8 mouse cellular contexts compared by ENCODE assay signal in the genomic region with DNA sequence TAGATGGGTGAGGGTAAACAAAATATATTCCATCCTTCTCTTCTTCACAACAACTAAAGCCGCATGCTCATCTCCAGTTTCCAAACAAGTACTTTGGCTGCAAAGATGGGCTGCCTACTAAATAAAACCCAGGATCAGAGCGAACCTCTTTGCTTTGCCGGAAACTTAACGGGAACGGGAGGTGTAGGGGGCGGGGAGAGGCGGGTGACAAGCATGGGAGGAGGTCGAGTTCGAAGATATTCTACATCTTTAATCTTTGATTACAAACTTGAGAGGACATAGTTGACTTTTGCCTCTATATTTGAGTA. TPM values are rescaled to one million over a fixed set of nuclear protein-coding genes. Genes with fewer than 3 reads are reported as not detected.
A peak's percentile ranks its signal among the peaks of the same experiment; 100 is the strongest.
DNase-seq lines count a peak whose midpoint lies in the region; ATAC-seq and TF ChIP-seq lines count a peak whose summit lies in the region.

No protein-coding gene starts in this region.

- ATAC-seq in limb, embryonic 13.5 days (ENCODE audit: low FRiP score, low read depth): no peak
- ATAC-seq in midbrain, embryonic 14.5 days (ENCODE audit: low FRiP score, low TSS enrichment): no peak

- no peaks in the 10 kb centered on the region for H3K4me1 ChIP-seq in embryonic fibroblast, embryonic 13.5 days (ENCODE audit: control insufficient read depth, insufficient read depth, low read length)
- H3K4me1 ChIP-seq in limb, embryonic 13.5 days: peaks cover 19% of the 10 kb centered on the region
- H3K4me1 ChIP-seq in midbrain, embryonic 14.5 days (ENCODE audit: control insufficient read depth, insufficient read depth, low read length): peaks cover 20% of the 10 kb centered on the region

- peak overlapping the region; percentile 90 for H3K4me3 ChIP-seq in layer of hippocampus, adult 2 months
- H3K4me3 ChIP-seq in embryonic fibroblast, embryonic 13.5 days (ENCODE audit: insufficient read depth, low read length): peak overlapping the region; percentile 65
- peak overlapping the region; percentile 97 for H3K4me3 ChIP-seq in limb, embryonic 13.5 days
- peak overlapping the region; percentile 84 for H3K4me3 ChIP-seq in midbrain, embryonic 14.5 days (replicated peaks; ENCODE audit: low read depth, low read length)

- no peak for TF ChIP-seq POLR2A in embryonic fibroblast, embryonic 13.5 days (IDR thresholded peaks at IDR 0.05; ENCODE audit: low read depth, low read length)

- H3K4me2 ChIP-seq in limb, embryonic 13.5 days (replicated peaks): peak overlapping the region; percentile 87
- H3K4me2 ChIP-seq in midbrain, embryonic 14.5 days (ENCODE audit: low read length): peak overlapping the region; percentile 72

- peak overlapping the region; percentile 59 for H3K9ac ChIP-seq in limb, embryonic 13.5 days
- peak overlapping the region; percentile 36; the same call in 1 of the 2 replicates for H3K9ac ChIP-seq in midbrain, embryonic 14.5 days (replicated peaks; ENCODE audit: low read length)

- under 1% methylated on average over 9 of the region's 9 CpGs for WGBS in limb, embryonic 13.5 days
- WGBS in midbrain, embryonic 14.5 days: under 1% methylated on average over 9 of the region's 9 CpGs

- H3K27ac ChIP-seq in layer of hippocampus, adult 2 months: peak overlapping the region; percentile 87
- peak overlapping the region; percentile 88 for H3K27ac ChIP-seq in embryonic fibroblast, embryonic 13.5 days (ENCODE audit: insufficient read depth, low read length)
- peak overlapping the region; percentile 84 for H3K27ac ChIP-seq in limb, embryonic 13.5 days
- H3K27ac ChIP-seq in midbrain, embryonic 14.5 days (replicated peaks; ENCODE audit: low read depth, low read length): peak overlapping the region; percentile 15

- no peak for DNase-seq in layer of hippocampus, adult 2 months (ENCODE audit: low spot score in 2 of 2)
- no peak for DNase-seq in layer of hippocampus, adult 9-10 months (ENCODE audit: low spot score)
- DNase-seq in adrenal gland, adult 8-10 months: peak; percentile 33
- peak; percentile 35 to 44 for DNase-seq in heart, postnatal 14 days
- no peak for DNase-seq in midbrain, embryonic 14.5 days
- peak; percentile 32 to 47 for DNase-seq in thymus, postnatal 10 days (ENCODE audit: low spot score in 2 of 2)

- TF ChIP-seq CTCF in layer of hippocampus, adult 2 months (conservative IDR thresholded peaks at IDR 0.05): no peak
- no peak for TF ChIP-seq CTCF in embryonic fibroblast, embryonic 13.5 days (IDR thresholded peaks at IDR 0.05; ENCODE audit: borderline replicate concordance, insufficient read depth, low read length)

- intact Hi-C loops in heart, postnatal 14 days (cut with DNase I): loop anchor here (1.0 to 10.0 kb wide), 3 partner anchors 72 to 554 kb away; no protein-coding TSS in a partner anchor

- no peaks in the 10 kb centered on the region for H3K9me3 ChIP-seq in limb, embryonic 13.5 days
- H3K9me3 ChIP-seq in midbrain, embryonic 14.5 days (ENCODE audit: control insufficient read depth, low read length): no peaks in the 10 kb centered on the region

- H3K27me3 ChIP-seq in limb, embryonic 13.5 days: no peaks in the 10 kb centered on the region
- no peaks in the 10 kb centered on the region for H3K27me3 ChIP-seq in midbrain, embryonic 14.5 days (ENCODE audit: control insufficient read depth, insufficient read depth, low read length)

- H3K36me3 ChIP-seq in limb, embryonic 13.5 days: no peaks in the 10 kb centered on the region
- H3K36me3 ChIP-seq in midbrain, embryonic 14.5 days (ENCODE audit: control insufficient read depth, insufficient read depth, low read length): no peaks in the 10 kb centered on the region

RNA-seq across cellular contexts. Expression of a gene that starts 0.7 kb away (rescaled TPM):
- total RNA-seq in layer of hippocampus, adult 2 months (2021): 100 to 1,000 TPM; 185 to 194 TPM
- total RNA-seq in adrenal gland, adult 8-10 months (2022): 100 to 1,000 TPM; 160 to 245 (median 208) TPM
- polyA plus RNA-seq in embryonic fibroblast, embryonic 13.5 days (2011; ENCODE audit: insufficient read length, low read depth, missing spikeins): 252 and 322 TPM in 2 replicates
- total RNA-seq in heart, postnatal 14 days (2021): 100 to 1,000 TPM; 303 to 324 TPM
- 68.9 and 70.5 TPM in 2 replicates for polyA plus RNA-seq in limb, embryonic 13.5 days (2015; fragmentation: Nextera tagmentation; extraction: Ambion mirVana)
- 55.9 and 60.4 TPM in 2 replicates for polyA plus RNA-seq in midbrain, embryonic 14.5 days (2014; fragmentation: Nextera tagmentation; extraction: Ambion mirVana)

RNA-seq across cellular contexts. Expression of a gene that starts 53.9 kb away (rescaled TPM):
- under 1 TPM; 0.74 to 0.91 TPM for total RNA-seq in layer of hippocampus, adult 2 months (2021)
- total RNA-seq in adrenal gland, adult 8-10 months (2022): not detected
- polyA plus RNA-seq in embryonic fibroblast, embryonic 13.5 days (2011; ENCODE audit: insufficient read length, low read depth, missing spikeins): not detected in 2 replicates
- not detected for total RNA-seq in heart, postnatal 14 days (2021)
- polyA plus RNA-seq in limb, embryonic 13.5 days (2015; fragmentation: Nextera tagmentation; extraction: Ambion mirVana): 0.96 and 0.98 TPM in 2 replicates
- polyA plus RNA-seq in midbrain, embryonic 14.5 days (2014; fragmentation: Nextera tagmentation; extraction: Ambion mirVana): not detected in 2 replicates

Comparison
In these comparisons a context has a peak if more than half of its experiments do, and no peak if none do; other contexts are left out.
1. DNase-seq: peak in adrenal gland, adult 8-10 months (single experiment), heart, postnatal 14 days (2 of 2) and thymus, postnatal 10 days (2 of 2); none in layer of hippocampus, adult 2 months (0 of 2), layer of hippocampus, adult 9-10 months (single experiment) and midbrain, embryonic 14.5 days (single experiment).
2. H3K27ac ChIP-seq: peak in every context shown above with its lines; median percentile 88 in embryonic fibroblast, embryonic 13.5 days; 87 in layer of hippocampus, adult 2 months; 84 in limb, embryonic 13.5 days; 15 in midbrain, embryonic 14.5 days.
3. Peak in every context shown above with its lines, with median percentiles within 50 percentile points of each other: H3K4me3 ChIP-seq.